Mouse (Mus musculus): ENCODE measurements at regions not wholly inside any gene's neighbourhood (a gene's known extent, or its start where the extent isn't known, plus 50 kb on each side); places are given as distances from the start of the nearest gene placed in this dataset.
"Not testable (repeated sequence)": the region's sequence is repeated elsewhere in the genome, so short reads cannot be mapped to it uniquely, and the experiment has no call there.

GRCm38 (mm10) chr13:72541706-72542105 lies 86.9 kb upstream of the Irx2 start:
- DNase-seq (ENCODE audit: low spot score in 2 of 2) = no peak

GRCm38 (mm10) chr13:72557951-72558350 lies 70.7 kb upstream of the Irx2 start:
- DNase-seq (ENCODE audit: low spot score in 2 of 2) = no peak

GRCm38 (mm10) chr13:72571871-72572270 lies 56.7 kb upstream of the Irx2 start:
- DNase-seq (ENCODE audit: low spot score in 2 of 2) = no peak

- DNase-seq (ENCODE audit: low spot score in 2 of 2) = no peak
These were observed 55.8 kb upstream of the Irx2 start for GRCm38 (mm10) chr13:72572846-72573245.

- not testable (repeated sequence) for DNase-seq (ENCODE audit: low spot score in 2 of 2)
These were observed 54.5 kb upstream of the Irx2 start for GRCm38 (mm10) chr13:72574126-72574525.

GRCm38 (mm10) chr13:72576485-72576884 lies 52.1 kb upstream of the Irx2 start:
- no peak for DNase-seq (ENCODE audit: low spot score in 2 of 2)

GRCm38 (mm10) chr13:72578416-72578815 lies 50.2 kb upstream of the Irx2 start:
- no peak for DNase-seq (ENCODE audit: low spot score in 2 of 2)
